Mouse (Mus musculus): ENCODE measurements around the gene Haus4.
A peak's percentile ranks its signal among the peaks of the same experiment; 100 is the strongest.

Gene Haus4

GRCm38 (mm10) chr14:54572790-54573736 lies 18.6 kb upstream of the Haus4 start:
- no peak for DNase-seq (ENCODE audit: low read depth, low spot score)

GRCm38 (mm10) chr14:54572122-54572521 lies 17.7 kb upstream of the Haus4 start:
- no peak for DNase-seq (ENCODE audit: low read depth, low spot score)

- DNase-seq (ENCODE audit: low read depth, low spot score) = no peak
Observed at GRCm38 (mm10) chr14:54569451-54570392, 15.3 kb upstream of the Haus4 start.

GRCm38 (mm10) chr14:54568694-54569414 lies 14.4 kb upstream of the Haus4 start:
- DNase-seq (ENCODE audit: low read depth, low spot score) = peak; percentile 68

GRCm38 (mm10) chr14:54560527-54561242 lies 6.3 kb upstream of the Haus4 start:
- DNase-seq (ENCODE audit: low read depth, low spot score) = no peak

GRCm38 (mm10) chr14:54557330-54557729 lies 2.9 kb upstream of the Haus4 start:
- DNase-seq (ENCODE audit: low read depth, low spot score) = no peak

GRCm38 (mm10) chr14:54553454-54553974 lies 902 bp downstream of the Haus4 start:
- no peak for DNase-seq (ENCODE audit: low read depth, low spot score)

- DNase-seq (ENCODE audit: low read depth, low spot score) = no peak
Observed at GRCm38 (mm10) chr14:54544703-54545102, 9.7 kb downstream of the Haus4 start.

- DNase-seq (ENCODE audit: low read depth, low spot score) = no peak
Observed at GRCm38 (mm10) chr14:54540771-54541170, 13.6 kb downstream of the Haus4 start.

GRCm38 (mm10) chr14:54538580-54538979 lies 15.8 kb downstream of the Haus4 start:
- no peak for DNase-seq (ENCODE audit: low read depth, low spot score)

- peak; percentile 75 for DNase-seq (ENCODE audit: low read depth, low spot score)
Observed at GRCm38 (mm10) chr14:54528446-54529111, 25.8 kb downstream of the Haus4 start.

GRCm38 (mm10) chr14:54528007-54528393 lies 26.4 kb downstream of the Haus4 start:
- no peak for DNase-seq (ENCODE audit: low read depth, low spot score)

- DNase-seq (ENCODE audit: low read depth, low spot score) = no peak
Observed at GRCm38 (mm10) chr14:54527227-54528006, 27.0 kb downstream of the Haus4 start.

- no peak for DNase-seq (ENCODE audit: low read depth, low spot score)
Observed at GRCm38 (mm10) chr14:54523600-54523999, 30.8 kb downstream of the Haus4 start.

- DNase-seq (ENCODE audit: low read depth, low spot score) = no peak
Observed at GRCm38 (mm10) chr14:54516710-54517310, 37.6 kb downstream of the Haus4 start.

GRCm38 (mm10) chr14:54509774-54510173 lies 44.6 kb downstream of the Haus4 start:
- DNase-seq (ENCODE audit: low read depth, low spot score) = no peak

GRCm38 (mm10) chr14:54503092-54503491 lies 51.3 kb downstream of the Haus4 start:
- DNase-seq (ENCODE audit: low read depth, low spot score) = no peak

- DNase-seq (ENCODE audit: low read depth, low spot score) = no peak
Observed at GRCm38 (mm10) chr14:54501365-54501764, 53.1 kb downstream of the Haus4 start.

GRCm38 (mm10) chr14:54499330-54499729 lies 55.1 kb downstream of the Haus4 start:
- DNase-seq (ENCODE audit: low read depth, low spot score) = no peak
